Mouse (Mus musculus) G1E (cell line): ENCODE results near the gene Specc1l.

Source experiments
- CTCF ChIP-seq: IDR thresholded peaks from 2 replicates; pipeline ENCODE4 v1.5.1; 2012; ENCODE audit warnings: low read depth, low read length, inconsistent platforms, mixed read lengths
- GATA1 ChIP-seq: IDR thresholded peaks from 2 replicates; pipeline ENCODE4 v1.6.1; 2012; ENCODE audit warnings: borderline replicate concordance, low read length, inconsistent platforms, mixed read lengths
- GATA2 ChIP-seq: IDR thresholded peaks from 2 replicates; pipeline ENCODE4 v1.6.1; 2012; ENCODE audit warnings: low read depth, low read length, inconsistent platforms, borderline replicate concordance
- POLR2AphosphoS5 ChIP-seq: IDR thresholded peaks from 2 replicates; pipeline ENCODE4 v1.6.1; 2012; ENCODE audit warnings: low read depth, low read length, inconsistent platforms; ENCODE audit not compliant: insufficient replicate concordance
- TAL1 ChIP-seq: conservative IDR thresholded peaks from 2 replicates; pipeline ENCODE4 v1.6.1; 2012; ENCODE audit warnings: low read depth, low read length, inconsistent platforms, mixed read lengths

- no peak for TF ChIP-seq GATA1
- no peak for TF ChIP-seq CTCF
- TF ChIP-seq GATA2 = no peak
- no peak for TF ChIP-seq TAL1
- TF ChIP-seq POLR2AphosphoS5 = no peak
Observed at GRCm38 (mm10) chr10:75289392-75289791, 77.5 kb downstream of the Specc1l start.
